Mouse (Mus musculus) liver, embryonic 13.5 days (tissue): ENCODE data around the gene Olfr316. TPM values are rescaled to one million over a fixed set of nuclear protein-coding genes. Genes with fewer than 3 reads are reported as not detected.

ENCODE experiments used
- ATAC-seq: fragments of 200-750 bp; cut with Nextera tagmentation; 2 replicates; pipeline ENCODE4 v1.8.0; 2017; ENCODE audit warnings: low read depth, mild to moderate bottlenecking, moderate number of reproducible peaks, moderate library complexity
- DNase-seq: peaks from one replicate; pipeline ENCODE4 v3.0.0; 2022
- H3K27ac ChIP-seq: fragments of 300-500 bp; sonication (generic); 2 replicates; pipeline ENCODE4 v1.5.1; 2015; ENCODE audit warnings: moderate library complexity, mild to moderate bottlenecking, inconsistent platforms
- H3K27me3 ChIP-seq: fragments of 300-500 bp; sonication (generic); 2 replicates; pipeline ENCODE4 v1.6.1; 2015; ENCODE audit warnings: mild to moderate bottlenecking, inconsistent platforms
- H3K36me3 ChIP-seq: fragments of 300-500 bp; sonication (generic); 2 replicates; pipeline ENCODE4 v1.6.1; 2015; ENCODE audit warnings: mild to moderate bottlenecking, inconsistent platforms
- H3K4me1 ChIP-seq: fragments of 300-500 bp; sonication (generic); replicated peaks from 2 replicates; pipeline ENCODE4 v1.6.1; 2015; ENCODE audit warnings: inconsistent platforms
- H3K4me2 ChIP-seq: fragments of 300-500 bp; sonication (generic); 2 replicates; pipeline ENCODE4 v1.6.1; 2015; ENCODE audit warnings: inconsistent platforms, mild to moderate bottlenecking, moderate library complexity
- H3K4me3 ChIP-seq: fragments of 300-500 bp; sonication (generic); replicated peaks from 2 replicates; pipeline ENCODE4 v1.5.1; 2015; ENCODE audit warnings: mild to moderate bottlenecking, inconsistent platforms
- H3K9ac ChIP-seq: fragments of 300-500 bp; sonication (generic); 2 replicates; pipeline ENCODE4 v1.6.1; 2015; ENCODE audit warnings: mild to moderate bottlenecking, inconsistent platforms
- H3K9me3 ChIP-seq: fragments of 300-500 bp; sonication (generic); replicated peaks from 2 replicates; pipeline ENCODE4 v1.6.1; 2016; ENCODE audit warnings: inconsistent platforms
- WGBS: fragments of 180-500 bp; shearing (Covaris S2); methylation state at CpG from one replicate; pipeline ENCODE4 v1.1.7; 2015; ENCODE audit not compliant: insufficient replicate concordance; 5-methylcytosine and 5-hydroxymethylcytosine counted together
- polyA plus RNA-seq: library from polyadenylated mRNA; unstranded; fragments of >200 nt; fragmentation: Nextera tagmentation; extraction: Ambion mirVana; gene quantifications from 2 replicates; pipeline ENCODE4 v1.2.1, GENCODE M21; 2015

Olfr316 gene
- polyA plus RNA-seq, 1 experiment from 2014 or later, result not detected

GRCm38 (mm10) chr11:58787651-58788050 is 35.1 kb downstream of the Olfr316 start:
- Histone ChIP-seq H3K27me3 (no peaks in the 10 kb centered on the region), H3K4me1 (no peaks in the 10 kb centered on the region), H3K36me3 (no peaks in the 10 kb centered on the region), H3K4me2 (no peak overlapping the region), H3K4me3 (no peak overlapping the region), H3K9ac (no peak overlapping the region), H3K27ac (no peak overlapping the region), H3K9me3 (no peaks in the 10 kb centered on the region)
- ATAC-seq (no peak), DNase-seq (no peak)
- WGBS, result 74% methylated on average over 10 of the region's 10 CpGs

GRCm38 (mm10) chr11:58788346-58788745 is 35.8 kb downstream of the Olfr316 start:
- Histone ChIP-seq H3K4me3 (no peak overlapping the region), H3K9me3 (no peaks in the 10 kb centered on the region), H3K36me3 (no peaks in the 10 kb centered on the region), H3K4me2 (no peak overlapping the region), H3K4me1 (no peaks in the 10 kb centered on the region), H3K27me3 (no peaks in the 10 kb centered on the region), H3K9ac (no peak overlapping the region), H3K27ac (no peak overlapping the region)
- WGBS, result 61% methylated on average over 8 of the region's 8 CpGs
- DNase-seq (no peak), ATAC-seq (no peak)

GRCm38 (mm10) chr11:58789532-58789931 is 37.0 kb downstream of the Olfr316 start:
- no peak for ATAC-seq
- WGBS, result 35% methylated on average over 3 of the region's 3 CpGs
- Histone ChIP-seq H3K27me3 (no peaks in the 10 kb centered on the region), H3K27ac (no peak overlapping the region), H3K36me3 (no peaks in the 10 kb centered on the region), H3K9me3 (no peaks in the 10 kb centered on the region), H3K4me1 (no peaks in the 10 kb centered on the region), H3K9ac (no peak overlapping the region), H3K4me2 (no peak overlapping the region), H3K4me3 (no peak overlapping the region)
- no peak for DNase-seq

- Histone ChIP-seq H3K27me3 (no peaks in the 10 kb centered on the region), H3K4me1 (no peaks in the 10 kb centered on the region), H3K4me3 (no peak overlapping the region), H3K36me3 (no peaks in the 10 kb centered on the region), H3K4me2 (no peak overlapping the region), H3K27ac (no peak overlapping the region), H3K9me3 (no peaks in the 10 kb centered on the region), H3K9ac (no peak overlapping the region)
- 19% methylated on average over 2 of the region's 2 CpGs for WGBS
- ATAC-seq, result no peak
- no peak for DNase-seq
These were observed 37.5 kb downstream of the Olfr316 start for GRCm38 (mm10) chr11:58790053-58790452.

GRCm38 (mm10) chr11:58790646-58791045 is 38.1 kb downstream of the Olfr316 start:
- Histone ChIP-seq H3K27ac (no peak overlapping the region), H3K4me2 (no peak overlapping the region), H3K9me3 (no peaks in the 10 kb centered on the region), H3K4me1 (no peaks in the 10 kb centered on the region), H3K36me3 (no peaks in the 10 kb centered on the region), H3K27me3 (no peaks in the 10 kb centered on the region), H3K9ac (no peak overlapping the region), H3K4me3 (no peak overlapping the region)
- no peak for DNase-seq
- ATAC-seq, result no peak
- WGBS, result 43% methylated on average over 6 of the region's 6 CpGs

GRCm38 (mm10) chr11:58795856-58796255 is 43.3 kb downstream of the Olfr316 start:
- Histone ChIP-seq H3K4me3 (no peak overlapping the region), H3K4me2 (no peak overlapping the region), H3K9me3 (no peaks in the 10 kb centered on the region), H3K36me3 (no peaks in the 10 kb centered on the region), H3K27me3 (no peaks in the 10 kb centered on the region), H3K27ac (no peak overlapping the region), H3K4me1 (no peaks in the 10 kb centered on the region), H3K9ac (no peak overlapping the region)
- WGBS, result 70% methylated on average over 2 of the region's 2 CpGs
- ATAC-seq (no peak), DNase-seq (no peak)

GRCm38 (mm10) chr11:58796850-58797249 is 44.3 kb downstream of the Olfr316 start:
- Histone ChIP-seq H3K4me3 (no peak overlapping the region), H3K9ac (no peak overlapping the region), H3K4me2 (no peak overlapping the region), H3K9me3 (no peaks in the 10 kb centered on the region), H3K27ac (no peak overlapping the region), H3K4me1 (no peaks in the 10 kb centered on the region), H3K36me3 (no peaks in the 10 kb centered on the region), H3K27me3 (no peaks in the 10 kb centered on the region)
- 67% methylated on average over 7 of the region's 7 CpGs for WGBS
- ATAC-seq, result no peak
- no peak for DNase-seq

GRCm38 (mm10) chr11:58799747-58800146 is 47.2 kb downstream of the Olfr316 start:
- Histone ChIP-seq H3K27me3 (no peaks in the 10 kb centered on the region), H3K27ac (no peak overlapping the region), H3K36me3 (no peaks in the 10 kb centered on the region), H3K4me3 (no peak overlapping the region), H3K4me2 (no peak overlapping the region), H3K9ac (no peak overlapping the region), H3K4me1 (no peaks in the 10 kb centered on the region), H3K9me3 (no peaks in the 10 kb centered on the region)
- WGBS, result 54% methylated on average over 5 of the region's 5 CpGs
- DNase-seq (no peak), ATAC-seq (no peak)

GRCm38 (mm10) chr11:58801558-58802228 is 49.2 kb downstream of the Olfr316 start, which contains the start of gene Fam183b:
Gene Fam183b, minus strand, starts transcription at chr11:58801960.
- WGBS, result 39% methylated on average over 14 of the region's 14 CpGs
- Histone ChIP-seq H3K4me2 (no peak within 1 kb of the TSS), H3K4me3 (no peak within 1 kb of the TSS)

GRCm38 (mm10) chr11:58803871-58804270 is 51.3 kb downstream of the Olfr316 start:
- H3K4me1 ChIP-seq, result 0 out of 2 replicates have a peak, but pooled peaks cover 4% of the 10 kb centered on the region

More at GRCm38 (mm10) chr11:58801558-58802228, 49.2 kb downstream of the Olfr316 start, which contains the start of gene Fam183b:
- Histone ChIP-seq H3K27me3 (no peaks in the 10 kb centered on the region), H3K9ac (no peak within 1 kb of the TSS), H3K27ac (no peak within 1 kb of the TSS), H3K36me3 (no peaks in the 10 kb centered on the region), H3K4me1 (0 out of 2 replicates have a peak, but pooled peaks cover 4% of the 10 kb centered on the region), H3K9me3 (no peaks in the 10 kb centered on the region)
- no peak for DNase-seq
- ATAC-seq, result no peak

GRCm38 (mm10) chr11:58804393-58804792 is 51.9 kb downstream of the Olfr316 start:
- Histone ChIP-seq H3K4me3 (no peak overlapping the region), H3K36me3 (no peaks in the 10 kb centered on the region), H3K27ac (no peak overlapping the region), H3K9me3 (no peaks in the 10 kb centered on the region), H3K4me1 (0 out of 2 replicates have a peak, but pooled peaks cover 4% of the 10 kb centered on the region), H3K4me2 (no peak overlapping the region), H3K27me3 (no peaks in the 10 kb centered on the region), H3K9ac (no peak overlapping the region)
- DNase-seq, result no peak
- 58% methylated on average over 2 of the region's 2 CpGs for WGBS
- ATAC-seq, result no peak

More at GRCm38 (mm10) chr11:58803871-58804270, 51.3 kb downstream of the Olfr316 start:
- no peak for ATAC-seq
- Histone ChIP-seq H3K4me2 (no peak overlapping the region), H3K9ac (no peak overlapping the region), H3K4me3 (no peak overlapping the region), H3K36me3 (no peaks in the 10 kb centered on the region), H3K27me3 (no peaks in the 10 kb centered on the region), H3K27ac (no peak overlapping the region), H3K9me3 (no peaks in the 10 kb centered on the region)
- no peak for DNase-seq
- WGBS, result 45% methylated on average over 4 of the region's 4 CpGs
